Mouse (Mus musculus): ENCODE data around the gene Kdm4b.

Kdm4b gene

GRCm38 (mm10) chr17:56439731-56440460 is 114.0 kb downstream of the Kdm4b start:
- 0 out of 2 replicates have a peak, but pooled peaks have one; percentile 7 for ATAC-seq (ENCODE audit: low TSS enrichment)

- ATAC-seq (ENCODE audit: low TSS enrichment), result no peak
Measured at GRCm38 (mm10) chr17:56442316-56442715, 116.5 kb downstream of the Kdm4b start.

- no peak for ATAC-seq (ENCODE audit: low TSS enrichment)
Measured at GRCm38 (mm10) chr17:56443341-56443795, 117.5 kb downstream of the Kdm4b start.

DNA sequence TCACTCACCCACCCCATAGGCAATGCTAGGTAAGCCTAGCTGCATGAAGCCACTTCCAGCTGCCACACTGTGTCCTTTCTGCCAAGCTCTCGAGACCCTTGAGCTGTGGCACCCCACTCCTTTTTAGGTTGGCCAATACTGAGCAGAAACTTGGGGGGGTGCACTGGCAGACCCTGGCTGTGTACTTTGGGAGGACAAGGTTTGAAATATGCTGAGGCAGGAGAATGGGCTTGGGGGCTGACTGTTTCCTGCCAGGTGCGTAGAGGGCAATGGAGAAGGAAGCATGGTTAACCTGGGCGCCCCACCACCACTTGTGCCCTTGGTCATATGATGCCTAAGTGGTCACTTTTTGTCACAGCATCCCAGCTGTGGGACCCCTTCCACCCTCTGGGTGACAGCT is 118.9 kb downstream of the Kdm4b start:
- no peak for ATAC-seq (ENCODE audit: low TSS enrichment)

DNA sequence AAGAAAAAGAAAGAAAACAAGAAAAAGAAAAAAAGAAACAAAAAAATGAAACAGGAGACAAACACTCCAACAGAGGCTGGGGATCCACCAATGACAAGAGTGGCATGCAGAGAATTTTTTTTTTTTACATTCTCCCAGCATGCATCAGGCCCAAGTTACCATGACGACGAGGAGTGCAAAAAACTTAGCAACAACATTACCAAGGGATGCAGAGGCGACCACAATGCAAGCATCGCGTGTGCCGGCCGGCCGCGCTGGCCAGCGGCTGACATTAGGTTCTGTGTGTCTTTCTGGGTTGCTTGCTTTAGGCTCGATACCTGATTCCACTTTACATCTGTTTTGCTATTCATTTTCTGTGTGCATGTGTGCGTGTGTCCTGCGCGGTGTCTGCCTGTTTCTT is 119.5 kb downstream of the Kdm4b start:
- ATAC-seq (ENCODE audit: low TSS enrichment), result peak; percentile 39

- ATAC-seq (ENCODE audit: low TSS enrichment), result no peak
Measured at GRCm38 (mm10) chr17:56447716-56448115, 121.9 kb downstream of the Kdm4b start.

All from frontal cortex, adult (tissue).